Comparison of ENCODE assay signal across 8 mouse cellular contexts in the genomic region with DNA sequence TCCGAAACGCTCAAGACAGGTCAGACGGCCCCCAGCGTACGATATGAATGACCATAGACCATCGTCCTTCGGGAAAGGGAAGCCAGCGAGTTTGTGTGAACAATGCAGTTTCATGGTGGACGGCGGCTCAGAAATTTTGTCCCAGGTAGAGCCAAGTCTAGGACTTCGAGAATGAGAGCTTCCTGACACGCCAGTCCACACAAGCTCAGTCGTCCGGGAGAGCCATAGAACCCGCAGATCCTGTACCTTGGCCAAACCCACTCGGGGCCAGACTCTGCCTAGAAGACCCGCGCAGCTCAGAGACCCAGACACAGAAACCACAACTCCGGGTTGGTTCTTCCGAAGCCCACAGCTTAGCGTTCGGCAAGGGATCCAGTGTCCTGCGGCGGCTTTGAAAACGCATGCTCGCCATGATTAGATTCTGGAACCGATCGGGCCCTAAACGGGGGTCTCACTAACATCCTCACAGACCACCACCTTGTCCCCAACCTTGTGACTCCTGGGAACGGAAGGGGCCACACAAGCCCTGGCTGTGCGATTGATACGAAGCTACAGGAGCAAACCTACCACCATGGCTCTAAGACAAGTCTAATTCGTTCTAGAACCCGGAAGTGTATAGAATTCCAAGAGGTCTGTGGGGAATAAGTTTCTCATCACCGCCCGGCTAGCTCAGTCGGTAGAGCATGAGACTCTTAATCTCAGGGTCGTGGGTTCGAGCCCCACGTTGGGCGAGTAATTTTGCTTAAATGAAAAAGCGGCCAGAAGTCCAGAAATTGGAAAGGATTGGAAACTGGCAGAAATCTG. TPM values are rescaled to one million over a fixed set of nuclear protein-coding genes. Genes with fewer than 3 reads are reported as not detected.
A peak's percentile ranks its signal among the peaks of the same experiment; 100 is the strongest.
DNase-seq lines count a peak whose midpoint lies in the region; ATAC-seq and TF ChIP-seq lines count a peak whose summit lies in the region.

No protein-coding gene starts in this region.

- no peaks in the 10 kb centered on the region for H3K4me1 ChIP-seq in embryonic facial prominence, embryonic 11.5 days (ENCODE audit: control insufficient read depth, insufficient read depth, low read length)
- H3K4me1 ChIP-seq in intestine, postnatal 0 days (replicated peaks; ENCODE audit: control insufficient read depth, insufficient read depth, low read length): no peaks in the 10 kb centered on the region; the same call in 1 of the 2 replicates

- no peak overlapping the region; the same call in 1 of the 2 replicates for H3K27ac ChIP-seq in embryonic facial prominence, embryonic 11.5 days (replicated peaks; ENCODE audit: low read depth, low read length)
- peak overlapping the region; percentile 90 for H3K27ac ChIP-seq in intestine, postnatal 0 days (ENCODE audit: low read depth, low read length)

- DNase-seq in adrenal gland, adult 8-10 months: peak; percentile 80
- peak; percentile 91 for DNase-seq in embryonic facial prominence, embryonic 11.5 days (ENCODE audit: low spot score)
- peak; percentile 86 to 93 for DNase-seq in left cerebral cortex, postnatal 36 days (ENCODE audit: low spot score in 2 of 2)
- peak; percentile 89 for DNase-seq in mesoderm, embryonic 11.5 days (ENCODE audit: low read depth, low spot score)
- DNase-seq in right cerebral cortex, postnatal 14 days: peak; percentile 77
- peak; percentile 64 to 82 for DNase-seq in urinary bladder, postnatal 4 days (ENCODE audit: low spot score in 2 of 2)

- H3K9ac ChIP-seq in embryonic facial prominence, embryonic 11.5 days (replicated peaks; ENCODE audit: low read length): peak overlapping the region; percentile 74
- peak overlapping the region; percentile 82 for H3K9ac ChIP-seq in intestine, postnatal 0 days (ENCODE audit: low read depth, low read length)

- H3K36me3 ChIP-seq in embryonic facial prominence, embryonic 11.5 days (replicated peaks; ENCODE audit: control insufficient read depth, insufficient read depth, low read depth, low read length): no peaks in the 10 kb centered on the region
- H3K36me3 ChIP-seq in intestine, postnatal 0 days (ENCODE audit: control insufficient read depth, insufficient read depth): no peaks in the 10 kb centered on the region

- no peak for TF ChIP-seq CTCF in intestine, postnatal 0 days (IDR thresholded peaks at IDR 0.05; ENCODE audit: low read depth)

- no peaks in the 10 kb centered on the region for H3K27me3 ChIP-seq in embryonic facial prominence, embryonic 11.5 days (ENCODE audit: control insufficient read depth, insufficient read depth, low read length)
- no peaks in the 10 kb centered on the region for H3K27me3 ChIP-seq in intestine, postnatal 0 days (replicated peaks; ENCODE audit: control insufficient read depth, insufficient read depth, low read length)

- H3K4me3 ChIP-seq in embryonic facial prominence, embryonic 11.5 days (ENCODE audit: low read depth, low read length): peak overlapping the region; percentile 60
- H3K4me3 ChIP-seq in intestine, postnatal 0 days (ENCODE audit: low read depth, low read length): peak overlapping the region; percentile 88

- intact Hi-C loops in left cerebral cortex, postnatal 36 days (cut with DNase I): loop anchor here (5.0 kb wide), 2 partner anchors 355 to 1185 kb away; a partner anchor contains a TSS

- WGBS in embryonic facial prominence, embryonic 11.5 days: under 1% methylated on average over 42 of the region's 42 CpGs
- under 1% methylated on average over 42 of the region's 42 CpGs for WGBS in intestine, postnatal 0 days

- peak overlapping the region; percentile 42 for H3K4me2 ChIP-seq in embryonic facial prominence, embryonic 11.5 days (ENCODE audit: low read depth, low read length)
- H3K4me2 ChIP-seq in intestine, postnatal 0 days (replicated peaks; ENCODE audit: low read depth): peak overlapping the region; percentile 69

- no peaks in the 10 kb centered on the region for H3K9me3 ChIP-seq in embryonic facial prominence, embryonic 11.5 days (replicated peaks; ENCODE audit: control insufficient read depth, low read length)
- H3K9me3 ChIP-seq in intestine, postnatal 0 days (ENCODE audit: control insufficient read depth): no peaks in the 10 kb centered on the region

- ATAC-seq in embryonic facial prominence, embryonic 11.5 days (replicated peaks; ENCODE audit: insufficient number of reproducible peaks, low FRiP score, low TSS enrichment, low read depth): peak; percentile 8
- peak; percentile 30 for ATAC-seq in granulocyte monocyte progenitor cell, adult 5-6 weeks (replicated peaks; ENCODE audit: poor library complexity, severe bottlenecking)
- ATAC-seq in intestine, postnatal 0 days: peak; percentile 42

RNA-seq across cellular contexts. Expression of a gene that starts 17.1 kb away (rescaled TPM):
- 10 to 100 TPM; 12.0 to 15.5 (median 12.9) TPM for total RNA-seq in adrenal gland, adult 8-10 months (2022)
- 18.2 and 19.6 TPM in 2 replicates for polyA plus RNA-seq in embryonic facial prominence, embryonic 11.5 days (2014; fragmentation: Nextera tagmentation; extraction: Ambion mirVana)
- total RNA-seq in granulocyte monocyte progenitor cell, adult 5-6 weeks (2014; fragmentation: Nextera tagmentation): 4.9 and 6.9 TPM in 2 replicates
- 9.7 and 10.7 TPM in 2 replicates for total RNA-seq in granulocyte monocyte progenitor cell, adult 5-6 weeks (2017)
- 8.1 and 8.2 TPM in 2 replicates for polyA plus RNA-seq in intestine, postnatal 0 days (2015; fragmentation: Nextera tagmentation; extraction: Ambion mirVana)
- total RNA-seq in left cerebral cortex, postnatal 36 days (2021): 1 to 10 TPM; 6.0 to 6.8 TPM

RNA-seq across cellular contexts. Expression of a gene that starts 52.4 kb away (rescaled TPM):
- total RNA-seq in adrenal gland, adult 8-10 months (2022): 10 to 100 TPM in 3 of 4 experiments, 1 to 10 TPM in 1; 8.2 to 19.2 (median 14.6) TPM
- polyA plus RNA-seq in embryonic facial prominence, embryonic 11.5 days (2014; fragmentation: Nextera tagmentation; extraction: Ambion mirVana): 17.1 and 19.0 TPM in 2 replicates
- 1.7 and 2.2 TPM in 2 replicates for total RNA-seq in granulocyte monocyte progenitor cell, adult 5-6 weeks (2014; fragmentation: Nextera tagmentation)
- 0.46 and 0.56 TPM in 2 replicates for total RNA-seq in granulocyte monocyte progenitor cell, adult 5-6 weeks (2017)
- polyA plus RNA-seq in intestine, postnatal 0 days (2015; fragmentation: Nextera tagmentation; extraction: Ambion mirVana): 3.1 and 3.4 TPM in 2 replicates
- 10 to 100 TPM; 26.0 to 26.4 TPM for total RNA-seq in left cerebral cortex, postnatal 36 days (2021)

RNA-seq across cellular contexts. Expression of a gene that starts 53.8 kb away (rescaled TPM):
- total RNA-seq in adrenal gland, adult 8-10 months (2022): not detected
- polyA plus RNA-seq in embryonic facial prominence, embryonic 11.5 days (2014; fragmentation: Nextera tagmentation; extraction: Ambion mirVana): 0.28 and 0.59 TPM in 2 replicates
- total RNA-seq in granulocyte monocyte progenitor cell, adult 5-6 weeks (2014; fragmentation: Nextera tagmentation): not detected in 2 replicates
- total RNA-seq in granulocyte monocyte progenitor cell, adult 5-6 weeks (2017): not detected in 2 replicates
- not detected in 2 replicates for polyA plus RNA-seq in intestine, postnatal 0 days (2015; fragmentation: Nextera tagmentation; extraction: Ambion mirVana)
- not detected for total RNA-seq in left cerebral cortex, postnatal 36 days (2021)
